Mouse (Mus musculus): ENCODE data around the gene Sub1. TPM values are rescaled to one million over a fixed set of nuclear protein-coding genes. Genes with fewer than 3 reads are reported as not detected.

Gene Sub1
- polyA plus RNA-seq, 1 experiment from 2014 or later: 575 TPM

DNA sequence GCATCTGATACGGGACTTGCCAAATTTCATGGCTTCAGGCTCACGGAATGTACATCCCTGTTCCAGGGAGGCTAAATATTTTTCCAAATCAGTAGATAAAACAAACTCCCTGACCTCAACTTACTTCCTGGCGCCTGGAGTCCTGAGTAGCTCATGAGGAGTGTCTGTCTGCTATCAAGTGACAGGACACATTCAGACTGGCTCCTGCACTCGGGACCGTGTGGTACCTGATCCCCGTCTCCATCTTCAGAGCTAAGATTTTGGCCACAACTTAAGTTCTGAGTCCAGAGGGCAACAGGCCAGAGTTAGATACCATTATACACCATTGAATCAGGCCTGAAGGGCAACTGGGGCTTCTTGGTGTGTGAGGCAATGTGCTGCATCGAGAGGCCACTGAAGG lies 40.7 kb downstream of the Sub1 start:
- no peaks in the 10 kb centered on the region for H3K4me1 ChIP-seq
- no peaks in the 10 kb centered on the region for H3K27me3 ChIP-seq (replicated peaks)
- H3K36me3 ChIP-seq: no peaks in the 10 kb centered on the region
- H3K4me2 ChIP-seq: no peak overlapping the region
- ATAC-seq (ENCODE audit: low FRiP score): no peak
- no peak overlapping the region for H3K9ac ChIP-seq (replicated peaks)
- no peak overlapping the region for H3K27ac ChIP-seq (replicated peaks)
- no peak overlapping the region for H3K4me3 ChIP-seq (replicated peaks)
- H3K9me3 ChIP-seq (replicated peaks): no peaks in the 10 kb centered on the region
- WGBS: 91% methylated on average over 7 of the region's 7 CpGs

- no peaks in the 10 kb centered on the region for H3K9me3 ChIP-seq (replicated peaks)
- no peaks in the 10 kb centered on the region for H3K4me1 ChIP-seq
- H3K4me2 ChIP-seq: no peak overlapping the region
- H3K9ac ChIP-seq (replicated peaks): no peak overlapping the region
- no peak for ATAC-seq (ENCODE audit: low FRiP score)
- 67% methylated on average over 4 of the region's 4 CpGs for WGBS
- no peak overlapping the region for H3K27ac ChIP-seq (replicated peaks)
- H3K27me3 ChIP-seq (replicated peaks): no peaks in the 10 kb centered on the region
- H3K4me3 ChIP-seq (replicated peaks): no peak overlapping the region
- no peaks in the 10 kb centered on the region for H3K36me3 ChIP-seq
Observed at GRCm38 (mm10) chr15:11954190-11954589, 42.6 kb downstream of the Sub1 start.

GRCm38 (mm10) chr15:11952159-11952558 lies 44.6 kb downstream of the Sub1 start:
- 86% methylated on average over 3 of the region's 3 CpGs for whole genome bisulfite sequencing
- Histone ChIP-seq H3K9me3 (replicated peaks) (no peaks in the 10 kb centered on the region), H3K4me1 (no peaks in the 10 kb centered on the region), H3K9ac (replicated peaks) (no peak overlapping the region), H3K4me2 (no peak overlapping the region), H3K27ac (replicated peaks) (no peak overlapping the region), H3K36me3 (no peaks in the 10 kb centered on the region), H3K27me3 (replicated peaks) (no peaks in the 10 kb centered on the region), H3K4me3 (replicated peaks) (no peak overlapping the region)
- no peak for ATAC-seq (ENCODE audit: low FRiP score)

DNA sequence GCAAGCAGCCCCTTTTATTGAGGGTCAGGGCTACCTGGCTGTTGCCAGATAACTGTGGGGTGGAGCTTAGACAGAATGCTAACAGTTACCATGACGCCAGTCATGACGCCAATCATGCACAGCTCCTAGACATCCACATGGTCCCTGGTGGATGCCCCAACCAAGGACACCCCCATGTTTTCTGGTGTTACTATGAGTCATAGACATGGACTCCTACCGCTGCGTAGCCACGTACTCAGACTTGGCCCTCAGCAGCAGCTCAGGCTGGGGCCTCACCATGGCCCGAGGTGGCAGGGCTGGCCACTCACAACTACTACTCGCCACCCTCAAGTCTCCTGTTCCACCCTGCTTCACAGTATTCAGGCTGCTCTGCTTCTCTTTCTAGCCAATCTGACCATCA lies 45.6 kb downstream of the Sub1 start:
- Histone ChIP-seq H3K4me2 (no peak overlapping the region), H3K27ac (replicated peaks) (no peak overlapping the region), H3K4me3 (replicated peaks) (no peak overlapping the region), H3K9ac (replicated peaks) (no peak overlapping the region), H3K4me1 (no peaks in the 10 kb centered on the region), H3K9me3 (replicated peaks) (no peaks in the 10 kb centered on the region), H3K36me3 (no peaks in the 10 kb centered on the region), H3K27me3 (replicated peaks) (no peaks in the 10 kb centered on the region)
- no peak for ATAC-seq (ENCODE audit: low FRiP score)
- 94% methylated on average over 7 of the region's 7 CpGs for WGBS

DNA sequence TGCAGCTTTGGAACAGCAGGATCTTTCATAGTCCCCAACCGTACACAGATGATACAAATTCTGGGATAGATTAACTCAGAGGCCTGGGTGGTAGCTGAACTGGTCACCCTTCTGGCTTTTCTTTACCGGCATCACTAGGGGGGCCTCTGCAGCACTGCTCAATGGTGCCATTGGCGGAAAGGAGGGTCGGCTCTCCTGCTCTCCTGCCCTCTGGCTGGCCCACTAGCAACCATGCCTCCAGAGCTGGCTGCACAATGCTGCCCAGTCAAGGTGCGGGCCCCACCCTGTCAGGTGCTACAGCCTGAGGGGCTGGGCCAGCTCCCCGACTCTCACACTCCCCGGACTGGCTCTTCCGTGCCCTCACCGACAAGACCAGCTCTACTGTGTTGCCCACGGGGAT lies 46.6 kb downstream of the Sub1 start:
- Histone ChIP-seq H3K9me3 (replicated peaks) (no peaks in the 10 kb centered on the region), H3K27me3 (replicated peaks) (no peaks in the 10 kb centered on the region), H3K4me1 (no peaks in the 10 kb centered on the region), H3K9ac (replicated peaks) (no peak overlapping the region), H3K4me3 (replicated peaks) (no peak overlapping the region), H3K27ac (replicated peaks) (no peak overlapping the region), H3K4me2 (no peak overlapping the region), H3K36me3 (no peaks in the 10 kb centered on the region)
- no peak for ATAC-seq (ENCODE audit: low FRiP score)
- WGBS: 92% methylated on average over 10 of the region's 10 CpGs

DNA sequence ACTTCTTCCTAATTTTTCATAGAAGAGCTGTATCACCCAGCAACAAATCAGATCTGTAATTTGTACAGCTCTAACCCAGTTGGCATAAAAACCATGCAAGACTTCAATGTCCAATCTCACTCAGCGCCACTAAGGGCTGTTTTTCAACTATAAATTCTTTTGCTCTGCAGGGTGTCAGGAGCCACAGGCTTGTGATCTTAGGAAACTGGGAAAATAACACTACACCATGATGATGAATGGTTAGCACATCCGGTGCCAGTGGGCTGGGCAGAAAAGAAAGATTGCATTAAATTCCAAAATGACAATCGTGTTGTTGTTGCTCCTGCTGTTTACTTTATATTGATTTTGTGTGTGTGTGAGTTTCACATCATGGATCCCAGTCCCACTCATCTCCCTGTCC lies 47.3 kb downstream of the Sub1 start:
- no peak for ATAC-seq (ENCODE audit: low FRiP score)
- H3K4me3 ChIP-seq (replicated peaks): no peak overlapping the region
- no peaks in the 10 kb centered on the region for H3K9me3 ChIP-seq (replicated peaks)
- H3K9ac ChIP-seq (replicated peaks): no peak overlapping the region
- WGBS: 84% methylated on average over 3 of the region's 3 CpGs
- H3K27me3 ChIP-seq (replicated peaks): no peaks in the 10 kb centered on the region
- H3K4me1 ChIP-seq: no peaks in the 10 kb centered on the region
- H3K4me2 ChIP-seq: no peak overlapping the region
- H3K27ac ChIP-seq (replicated peaks): no peak overlapping the region
- H3K36me3 ChIP-seq: no peaks in the 10 kb centered on the region

- ATAC-seq (ENCODE audit: low FRiP score): no peak
- Histone ChIP-seq H3K27ac (replicated peaks) (no peak overlapping the region), H3K4me3 (replicated peaks) (no peak overlapping the region), H3K9me3 (replicated peaks) (no peaks in the 10 kb centered on the region), H3K27me3 (replicated peaks) (no peaks in the 10 kb centered on the region), H3K4me2 (no peak overlapping the region), H3K9ac (replicated peaks) (no peak overlapping the region), H3K4me1 (no peaks in the 10 kb centered on the region), H3K36me3 (no peaks in the 10 kb centered on the region)
- WGBS: 31% methylated on average over 5 of the region's 5 CpGs
Observed at GRCm38 (mm10) chr15:11940855-11941254, 55.9 kb downstream of the Sub1 start.

Other genes starting within 250 kb of the Sub1 start
- gene Npr3, start 89.7 kb downstream of the Sub1 start, polyA plus RNA-seq (2015; fragmentation: Nextera tagmentation; extraction: Ambion mirVana): 1.4 and 2.5 TPM in 2 replicates
- 162 and 173 TPM in 2 replicates for gene Zfr, start 120.8 kb upstream of the Sub1 start, polyA plus RNA-seq (2015; fragmentation: Nextera tagmentation; extraction: Ambion mirVana)
- 6.5 and 9.6 TPM in 2 replicates for gene Mtmr12, start 208.0 kb upstream of the Sub1 start, polyA plus RNA-seq (2015; fragmentation: Nextera tagmentation; extraction: Ambion mirVana)